Mouse (Mus musculus): Measurements from ENCODE around the gene Nek1.

- TF ChIP-seq CTCF (conservative IDR thresholded peaks at IDR 0.05; ENCODE audit: low read length) (no peak), NANOG (IDR thresholded peaks at IDR 0.05; ENCODE audit: borderline replicate concordance, low read length) (no peak), POU5F1 (IDR thresholded peaks at IDR 0.05; ENCODE audit: borderline replicate concordance, low read length) (no peak)
Measured at GRCm38 (mm10) chr8:61075059-61075458, 82.1 kb downstream of the Nek1 start.

Measured in E14TG2a.4 (cell line).